In genomic region chr19:44007186-44007585, GRCm38 (mm10) we compare ENCODE assay signal across 11 mouse cellular contexts.
A peak's percentile ranks its signal among the peaks of the same experiment; 100 is the strongest.
DNase-seq lines count a peak whose midpoint lies in the region.
"Had no signal": no experiment of that assay in that cellular context is flagged by ENCODE, and none has a peak within 500 bp of the region (broad histone marks: within the 10 kb centered on the region; RNA-seq: fewer than 3 reads in every experiment).

No protein-coding gene starts in this region.

- DNase-seq in embryo, embryonic 10.5 days (ENCODE audit: low spot score): peak; percentile 15
- no peak for DNase-seq in embryo, embryonic 9.5 days (ENCODE audit: extremely low spot score)
- peak; percentile 67 for DNase-seq in right cerebral cortex, adult 18-20 months
- no peak for DNase-seq in right cerebral cortex, postnatal 14 days
- DNase-seq in left cerebral cortex, adult 9 months (ENCODE audit: low spot score in 2 of 2): peak; percentile 24 to 43
- peak; percentile 73 for DNase-seq in telencephalon, adult 2 months (ENCODE audit: low read depth, low spot score)
- DNase-seq in Muller cell, postnatal 12 days (ENCODE audit: inconsistent ontology term): no peak
- no peak for DNase-seq in spleen, postnatal 4 days (ENCODE audit: low spot score in 2 of 2)
- DNase-seq: cerebellum, adult 9-10 months; kidney, postnatal 14 days; lung, adult 2 months had no signal

Comparison
In these comparisons a context has a peak if more than half of its experiments do, and no peak if none do; other contexts are left out.
1. DNase-seq: peak in embryo, embryonic 10.5 days (single experiment), right cerebral cortex, adult 18-20 months (single experiment), left cerebral cortex, adult 9 months (2 of 2) and telencephalon, adult 2 months (single experiment); none in embryo, embryonic 9.5 days (single experiment), right cerebral cortex, postnatal 14 days (single experiment), Muller cell, postnatal 12 days (single experiment) and spleen, postnatal 4 days (0 of 2).